Mouse (Mus musculus): Measurements from ENCODE around the gene Henmt1.

DNA sequence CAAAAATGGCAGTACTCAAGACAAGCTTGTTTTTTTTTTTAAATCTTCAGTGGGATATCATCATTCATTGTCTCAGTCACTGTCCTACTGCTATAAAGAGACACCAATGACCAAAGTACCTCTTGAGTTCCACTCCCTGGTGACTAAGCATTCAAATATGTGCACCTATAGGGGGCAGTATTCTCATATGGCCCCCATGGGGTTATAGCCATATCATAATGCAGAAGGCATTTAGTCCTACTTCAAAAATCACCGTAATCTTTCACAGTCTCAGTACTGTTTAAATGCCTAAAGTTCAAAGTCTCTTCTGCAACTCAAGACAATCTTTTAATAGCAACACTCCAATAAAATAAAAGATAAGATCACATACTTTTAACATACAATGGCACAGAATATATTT, 20.8 kb upstream of the Henmt1 start:
- TF ChIP-seq CTCF (IDR thresholded peaks at IDR 0.05; ENCODE audit: low read depth, low read length) (no peak), POLR2AphosphoS5 (IDR thresholded peaks at IDR 0.05; ENCODE audit: insufficient replicate concordance, low read depth, low read length) (no peak), TAL1 (conservative IDR thresholded peaks at IDR 0.05; ENCODE audit: low read depth, low read length) (no peak)
